In the genomic region with DNA sequence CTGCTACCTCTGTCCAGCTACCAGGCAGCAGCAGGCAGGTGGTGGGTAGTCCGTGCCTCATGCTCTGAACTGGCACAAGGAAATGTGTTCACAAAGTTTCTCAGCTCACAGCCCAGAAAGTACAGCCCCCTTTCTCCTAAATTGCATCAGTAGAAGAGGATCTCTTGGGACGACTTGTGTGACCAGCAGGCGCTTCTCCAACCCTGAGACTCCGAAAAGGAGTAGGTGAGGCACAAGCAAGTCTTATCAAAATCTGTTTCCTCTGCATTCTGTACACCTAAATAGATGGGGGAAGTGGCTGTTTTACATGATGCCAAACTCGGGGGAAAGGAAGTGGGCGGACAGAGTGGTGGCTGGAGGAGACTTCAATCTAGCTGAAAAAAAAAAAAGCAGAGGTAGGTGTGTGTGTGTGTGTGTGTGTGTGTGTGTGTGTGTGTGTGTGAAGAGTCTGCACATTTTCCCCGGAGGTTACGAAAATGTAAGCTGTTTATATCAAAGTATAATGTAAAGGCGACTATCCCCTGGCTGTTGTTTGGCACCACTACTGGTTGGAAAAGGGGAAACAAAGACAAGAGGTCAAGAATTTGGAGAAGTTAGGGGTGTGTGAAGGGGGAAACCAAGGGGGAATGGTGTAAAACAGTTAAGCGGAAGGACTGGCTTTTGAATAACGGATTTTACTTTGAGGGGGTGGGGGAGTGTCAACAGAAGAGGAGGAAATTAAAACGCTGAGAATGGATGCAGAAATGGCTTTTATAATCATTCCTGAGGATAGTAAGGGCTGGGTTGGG, we compare ENCODE assay signal across 9 mouse cellular contexts. TPM values are rescaled to one million over a fixed set of nuclear protein-coding genes. Genes with fewer than 3 reads are reported as not detected.
A peak's percentile ranks its signal among the peaks of the same experiment; 100 is the strongest.
DNase-seq lines count a peak whose midpoint lies in the region; ATAC-seq lines count a peak whose summit lies in the region.
"Had no signal": no experiment of that assay in that cellular context is flagged by ENCODE, and none has a peak within 500 bp of the region (broad histone marks: within the 10 kb centered on the region; RNA-seq: fewer than 3 reads in every experiment).

No protein-coding gene starts in this region.

- H3K9me3 ChIP-seq in kidney, embryonic 16.5 days (ENCODE audit: low read length), result no peaks in the 10 kb centered on the region
- H3K9me3 ChIP-seq in embryonic facial prominence, embryonic 14.5 days (ENCODE audit: control insufficient read depth, low read length), result no peaks in the 10 kb centered on the region
- no peaks in the 10 kb centered on the region for H3K9me3 ChIP-seq in limb, embryonic 10.5 days (replicated peaks)
- no peaks in the 10 kb centered on the region for H3K9me3 ChIP-seq in neural tube, embryonic 14.5 days (ENCODE audit: control insufficient read depth, low read length)

- no peak for DNase-seq in kidney, postnatal 4 days
- no peak for DNase-seq in embryonic facial prominence, embryonic 14.5 days (ENCODE audit: low spot score)
- DNase-seq in limb, embryonic 10.5 days (ENCODE audit: low spot score), result peak; percentile 31
- DNase-seq in left cerebral cortex, postnatal 10 days (ENCODE audit: extremely low spot score in 1 of 2, low spot score in 2 of 2), result no peak
- no peak for DNase-seq in urinary bladder, adult 18-20 months (ENCODE audit: low spot score in 2 of 2)

- H3K4me2 ChIP-seq in kidney, embryonic 16.5 days (replicated peaks; ENCODE audit: low read depth, low read length), result peak overlapping the region; percentile 78; the same call in 1 of the 2 replicates
- peak overlapping the region; percentile 85; the same call in 1 of the 2 replicates for H3K4me2 ChIP-seq in embryonic facial prominence, embryonic 14.5 days (ENCODE audit: low read depth, low read length)
- H3K4me2 ChIP-seq in neural tube, embryonic 14.5 days (ENCODE audit: low read depth, low read length), result peak overlapping the region; percentile 94

- no peak overlapping the region for H3K27ac ChIP-seq in kidney, embryonic 16.5 days (ENCODE audit: low read length)
- no peak overlapping the region for H3K27ac ChIP-seq in embryonic facial prominence, embryonic 14.5 days (replicated peaks; ENCODE audit: low read depth, low read length)
- no peak overlapping the region for H3K27ac ChIP-seq in limb, embryonic 10.5 days
- H3K27ac ChIP-seq in neural tube, embryonic 14.5 days (ENCODE audit: low read depth, low read length), result no peak overlapping the region

- no peaks in the 10 kb centered on the region for H3K36me3 ChIP-seq in kidney, embryonic 16.5 days (ENCODE audit: insufficient read depth, low read length)
- no peaks in the 10 kb centered on the region for H3K36me3 ChIP-seq in embryonic facial prominence, embryonic 14.5 days (ENCODE audit: control insufficient read depth, insufficient read depth, low read length)
- H3K36me3 ChIP-seq in limb, embryonic 10.5 days, result no peaks in the 10 kb centered on the region
- H3K36me3 ChIP-seq in neural tube, embryonic 14.5 days (ENCODE audit: control insufficient read depth, insufficient read depth, low read length), result no peaks in the 10 kb centered on the region

- H3K4me3 ChIP-seq in kidney, embryonic 16.5 days (ENCODE audit: low read length), result peak overlapping the region; percentile 48; the same call in 1 of the 2 replicates
- peak overlapping the region; percentile 48 for H3K4me3 ChIP-seq in embryonic facial prominence, embryonic 14.5 days (ENCODE audit: low read depth, low read length)
- peak overlapping the region; percentile 53; the same call in 1 of the 2 replicates for H3K4me3 ChIP-seq in limb, embryonic 10.5 days
- H3K4me3 ChIP-seq in neural tube, embryonic 14.5 days (ENCODE audit: low read depth, low read length), result peak overlapping the region; percentile 47; the same call in 1 of the 2 replicates

- H3K27me3 ChIP-seq in kidney, embryonic 16.5 days (ENCODE audit: insufficient read depth, low read length), result peaks cover 72% of the 10 kb centered on the region
- peaks cover 65% of the 10 kb centered on the region for H3K27me3 ChIP-seq in embryonic facial prominence, embryonic 14.5 days (replicated peaks; ENCODE audit: control insufficient read depth, insufficient read depth, low read length)
- peaks cover 82% of the 10 kb centered on the region for H3K27me3 ChIP-seq in limb, embryonic 10.5 days (ENCODE audit: low read depth, poor library complexity, severe bottlenecking)
- H3K27me3 ChIP-seq in neural tube, embryonic 14.5 days (ENCODE audit: control insufficient read depth, insufficient read depth, low read length), result peaks cover 46% of the 10 kb centered on the region

- intact Hi-C loops in left cerebral cortex, postnatal 10 days (cut with DNase I), result loop anchor here (5.0 to 10.0 kb wide), 3 partner anchors 49 to 149 kb away; no protein-coding TSS in a partner anchor

- H3K4me1 ChIP-seq in kidney, embryonic 16.5 days (ENCODE audit: insufficient read depth, low read length), result peaks cover 23% of the 10 kb centered on the region
- H3K4me1 ChIP-seq in embryonic facial prominence, embryonic 14.5 days (ENCODE audit: control insufficient read depth, insufficient read depth, low read length), result peaks cover 5% of the 10 kb centered on the region; the same call in 1 of the 2 replicates
- H3K4me1 ChIP-seq in limb, embryonic 10.5 days, result peaks cover 22% of the 10 kb centered on the region
- H3K4me1 ChIP-seq in neural tube, embryonic 14.5 days (ENCODE audit: control insufficient read depth, insufficient read depth, low read length), result peaks cover 22% of the 10 kb centered on the region; the same call in 1 of the 2 replicates

- 31% methylated on average over 12 of the region's 12 CpGs for WGBS in kidney, embryonic 16.5 days
- 32% methylated on average over 12 of the region's 12 CpGs for WGBS in embryonic facial prominence, embryonic 14.5 days
- WGBS in limb, embryonic 10.5 days, result 34% methylated on average over 12 of the region's 12 CpGs
- WGBS in neural tube, embryonic 14.5 days, result 29% methylated on average over 12 of the region's 12 CpGs

- ATAC-seq in kidney, embryonic 16.5 days (ENCODE audit: low FRiP score, low TSS enrichment), result no peak
- ATAC-seq in embryonic facial prominence, embryonic 14.5 days (ENCODE audit: low read depth), result no peak
- no peak for ATAC-seq in neural tube, embryonic 14.5 days (ENCODE audit: low read depth)
- no peak for ATAC-seq in activated CD4-positive, CD25-positive, alpha-beta regulatory T cell, adult 4 months

- H3K9ac ChIP-seq in kidney, embryonic 16.5 days (replicated peaks; ENCODE audit: low read length), result no peak overlapping the region
- H3K9ac ChIP-seq in embryonic facial prominence, embryonic 14.5 days (ENCODE audit: low read depth, low read length), result no peak overlapping the region
- H3K9ac ChIP-seq in neural tube, embryonic 14.5 days (replicated peaks; ENCODE audit: low read depth, low read length), result no peak overlapping the region

RNA-seq across cellular contexts. Expression of gene Kcnk12, which starts 1.7 kb away (rescaled TPM):
- polyA plus RNA-seq in kidney, embryonic 16.5 days (2015; fragmentation: Nextera tagmentation; extraction: Ambion mirVana), result not detected in 2 replicates
- polyA plus RNA-seq in embryonic facial prominence, embryonic 14.5 days (2014; fragmentation: Nextera tagmentation; extraction: Ambion mirVana), result not detected in 2 replicates
- polyA plus RNA-seq in limb, embryonic 10.5 days (2016; fragmentation: Nextera tagmentation; extraction: Ambion mirVana), result not detected in 2 replicates
- 0.95 and 1.3 TPM in 2 replicates for polyA plus RNA-seq in neural tube, embryonic 14.5 days (2014; fragmentation: Nextera tagmentation; extraction: Ambion mirVana)
- total RNA-seq in left cerebral cortex, postnatal 10 days (2021), result 10 to 100 TPM; 26.2 to 27.6 TPM
- polyA plus RNA-seq in activated CD4-positive, CD25-positive, alpha-beta regulatory T cell, adult 4 months (2017; shearing (Covaris generic)), result not detected
- total RNA-seq: neutrophil, adult 5-6 weeks had no signal
